Mouse (Mus musculus): ENCODE data around the gene Adgrg6. TPM values are rescaled to one million over a fixed set of nuclear protein-coding genes. Genes with fewer than 3 reads are reported as not detected.

Adgrg6 gene
- polyA plus RNA-seq (2015; fragmentation: Illumina TruSeq; extraction: RNeasy Lipid Tissue Mini Kit (QIAGEN cat#74804); ENCODE audit: low read depth, low replicate concordance): 1.8 TPM

DNA sequence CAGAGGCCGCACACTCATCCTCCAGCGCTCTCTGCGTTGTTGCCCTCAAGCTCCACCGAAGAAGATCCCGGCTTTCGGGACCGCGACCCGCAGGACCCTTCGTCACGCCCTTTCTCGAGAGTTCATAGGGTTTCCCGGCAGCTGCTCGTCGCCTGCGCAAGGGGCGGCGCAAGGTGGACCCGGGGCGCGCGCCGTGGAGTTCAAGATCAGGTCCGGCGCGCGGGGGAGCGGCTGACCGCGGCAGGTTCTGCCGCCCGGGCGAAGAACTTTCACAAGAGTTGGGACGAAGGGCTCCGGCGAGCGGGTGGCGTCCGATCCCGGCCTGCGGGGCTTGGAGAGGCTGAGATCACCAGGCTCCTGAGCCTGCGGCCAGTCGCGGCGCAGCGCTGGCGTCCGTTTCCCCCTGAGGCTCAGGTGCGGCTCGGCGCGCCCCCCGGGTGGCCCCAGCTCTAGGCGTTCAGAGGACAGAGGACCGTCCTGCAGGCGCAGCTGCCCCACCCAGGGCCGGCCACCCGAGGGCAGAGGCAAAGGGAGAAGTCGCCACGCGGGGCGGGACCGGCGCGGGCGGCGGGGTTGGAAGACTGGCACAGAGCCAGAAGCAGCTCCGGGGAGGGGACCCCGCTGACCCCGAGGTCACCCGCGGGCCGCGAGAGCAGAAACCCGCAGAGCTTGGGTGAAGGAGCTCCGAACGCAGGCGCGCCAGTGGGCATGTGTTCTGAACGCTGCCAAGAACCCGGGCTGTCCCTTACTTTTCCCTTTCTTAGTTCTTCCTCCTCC lies at the start of gene Adgrg6:
Adgrg6 (minus strand) TSS at position 719 of the 777 bp plus-strand sequence.

Other genes starting within 250 kb of the Adgrg6 start
- 103 TPM for gene Vta1, start 159.9 kb upstream of the Adgrg6 start, polyA plus RNA-seq (2015; fragmentation: Illumina TruSeq; extraction: RNeasy Lipid Tissue Mini Kit (QIAGEN cat#74804); ENCODE audit: low read depth, low replicate concordance)
- 3.4 TPM for gene Nmbr, start 159.9 kb upstream of the Adgrg6 start, polyA plus RNA-seq (2015; fragmentation: Illumina TruSeq; extraction: RNeasy Lipid Tissue Mini Kit (QIAGEN cat#74804); ENCODE audit: low read depth, low replicate concordance)
- gene Gje1, start 172.6 kb upstream of the Adgrg6 start, polyA plus RNA-seq (2015; fragmentation: Illumina TruSeq; extraction: RNeasy Lipid Tissue Mini Kit (QIAGEN cat#74804); ENCODE audit: low read depth, low replicate concordance): not detected

All from brain, adult 10 weeks (tissue).